Mouse (Mus musculus) megakaryocyte-erythroid progenitor cell, adult 5-6 weeks (primary cell): ENCODE measurements around the gene Gdpd5. TPM values are rescaled to one million over a fixed set of nuclear protein-coding genes. Genes with fewer than 3 reads are reported as not detected.

ENCODE experiments used
- ATAC-seq: replicated peaks from 2 replicates; pipeline ENCODE4 v1.8.0; 2016; ENCODE audit warnings: mild to moderate bottlenecking, inconsistent platforms; ENCODE audit not compliant: severe bottlenecking, poor library complexity, low FRiP score, low TSS enrichment
- total RNA-seq, 2 experiments: library from RNA; stranded (forward) in 1 of 2; stranded (reverse) in 1 of 2; fragments of 200-1000, 215-1000 nt in 1 of 2; fragments of >200 nt in 1 of 2; fragmentation: Nextera tagmentation in 1 of 2; gene quantifications; 2 replicates each; pipeline ENCODE4 v1.2.3; 2014 to 2017

The Gdpd5 gene
- total RNA-seq, 2 experiments from 2014 or later, result 0.14 TPM; not detected in 1

DNA sequence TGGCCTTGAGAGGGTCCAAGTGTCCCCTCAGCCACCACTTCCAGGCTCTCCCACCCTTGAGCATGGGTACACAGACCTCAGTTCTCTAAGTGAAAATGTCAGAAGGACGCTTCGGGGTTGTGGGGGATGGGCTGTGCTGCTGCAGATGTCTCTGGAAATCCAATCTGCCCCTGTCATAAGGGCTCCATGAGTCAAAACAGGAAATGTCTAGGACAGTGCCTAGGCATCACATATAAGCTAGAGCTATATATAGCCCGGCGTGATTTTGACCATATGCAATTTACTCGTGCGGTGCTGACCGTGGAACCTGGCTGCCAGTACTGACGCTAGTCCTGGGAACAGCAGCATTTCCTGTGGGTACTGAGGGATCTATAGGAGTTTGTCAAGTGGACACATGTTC lies 20.2 kb downstream of the Gdpd5 start:
- ATAC-seq, result no peak

DNA sequence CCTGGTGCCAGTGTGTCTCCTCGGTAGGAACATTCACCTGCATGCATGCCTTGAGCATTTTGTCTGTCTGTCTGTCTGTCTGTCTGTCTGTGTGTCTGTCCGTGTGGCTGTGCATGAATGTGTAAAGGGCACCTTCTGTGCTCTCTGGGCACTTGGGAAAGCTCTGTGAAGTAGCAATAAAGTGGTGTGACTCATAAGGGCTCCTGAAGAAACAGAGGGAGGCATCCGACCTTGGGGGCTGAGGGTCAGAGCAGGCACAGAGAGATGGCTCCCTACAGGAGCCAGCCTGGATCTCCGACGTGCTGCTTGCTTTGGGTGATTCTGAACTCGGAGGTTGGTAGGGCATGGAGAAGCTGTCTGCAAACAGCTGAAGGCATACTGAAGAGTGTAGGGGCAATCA lies 21.3 kb downstream of the Gdpd5 start:
- ATAC-seq, result no peak

DNA sequence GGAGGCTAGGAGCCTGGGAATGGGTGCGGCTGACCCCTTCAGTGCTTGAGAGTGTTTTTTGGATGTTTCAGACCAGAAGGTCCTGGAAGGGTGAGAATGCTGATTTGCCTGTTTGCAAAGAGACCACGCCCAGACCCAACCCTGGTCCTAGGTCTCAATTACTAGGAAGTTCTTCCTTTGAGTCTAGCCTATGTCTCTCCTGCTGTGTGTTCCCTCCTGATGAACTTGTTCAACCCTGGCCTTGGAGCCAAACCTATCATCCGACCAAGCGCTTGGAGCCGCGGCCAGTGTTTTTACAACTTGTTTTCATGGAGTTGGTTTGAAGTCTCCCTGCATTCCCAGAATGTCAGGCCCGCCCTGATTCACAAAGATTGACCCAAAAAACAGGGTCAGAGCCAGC lies 22.0 kb downstream of the Gdpd5 start:
- no peak for ATAC-seq

DNA sequence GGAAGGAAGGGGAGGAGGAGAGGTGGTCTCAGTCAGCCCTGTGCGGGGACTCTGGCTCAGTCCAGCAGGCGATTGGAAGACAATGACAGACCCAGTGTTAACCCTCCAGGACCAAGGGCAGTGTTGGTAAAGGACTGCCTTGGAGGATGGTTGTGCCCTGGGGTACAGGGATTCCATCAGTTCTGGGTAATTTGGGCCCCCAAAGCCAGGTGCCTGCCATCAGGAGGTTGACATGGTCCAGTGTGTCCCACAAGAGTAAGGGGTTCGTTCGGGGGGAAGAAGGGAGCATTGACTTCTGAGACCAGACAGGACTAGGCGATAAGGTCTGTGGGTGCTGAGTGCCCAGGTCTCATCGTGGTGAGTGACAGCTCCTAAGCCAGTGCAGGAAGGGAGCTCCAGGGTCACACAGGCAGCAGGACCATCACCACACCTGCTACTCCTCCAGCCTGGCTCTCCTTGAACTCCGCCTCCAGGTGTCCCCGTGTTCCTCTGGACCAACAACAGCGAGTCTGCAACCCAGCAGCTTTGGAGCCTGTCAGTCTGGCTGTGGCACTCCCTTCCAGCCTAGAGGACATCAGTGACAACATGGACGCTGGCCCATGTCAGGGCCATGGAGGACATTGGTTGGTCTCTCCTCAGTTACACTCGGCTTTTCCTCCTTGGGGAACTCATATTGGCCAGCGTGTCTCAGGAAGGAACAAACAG lies 23.0 kb downstream of the Gdpd5 start:
- ATAC-seq, result no peak

DNA sequence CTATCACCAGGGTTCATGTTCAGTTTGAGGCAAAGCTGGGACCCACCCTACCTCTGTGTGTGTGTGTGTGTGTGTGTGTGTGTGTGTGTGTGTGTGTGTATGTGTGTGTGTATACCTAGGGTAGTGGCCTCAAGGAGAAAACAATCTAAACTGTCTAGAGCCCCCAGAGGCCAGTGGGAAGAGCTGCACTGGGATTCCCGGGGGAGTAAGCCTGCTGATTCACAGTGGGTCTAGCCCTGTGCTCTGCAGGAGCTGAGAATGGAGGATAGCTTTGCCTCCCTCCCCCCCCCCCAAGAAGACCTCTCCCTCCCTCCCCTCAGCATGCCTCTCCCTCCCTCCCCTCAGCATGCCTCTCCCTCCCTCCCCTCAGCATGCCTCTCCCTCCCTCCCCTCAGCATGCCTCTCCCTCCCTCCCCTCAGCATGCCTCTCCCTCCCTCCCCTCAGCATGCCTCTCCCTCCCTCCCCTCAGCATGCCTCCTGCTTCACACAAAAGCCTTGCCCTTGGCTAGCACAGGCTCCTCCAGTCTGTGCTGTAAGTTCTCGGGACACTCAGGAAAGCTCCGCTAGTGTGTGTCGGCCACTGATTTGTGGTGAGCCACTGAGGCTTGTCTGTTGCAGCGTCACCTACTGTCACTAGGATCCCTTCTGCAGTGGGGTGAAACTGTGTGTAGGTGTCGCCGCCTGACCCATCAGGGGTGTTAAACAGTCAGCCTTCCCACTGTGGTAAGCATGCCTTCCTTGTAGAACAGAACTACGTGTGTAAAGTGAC lies 24.4 kb downstream of the Gdpd5 start:
- ATAC-seq, result no peak

DNA sequence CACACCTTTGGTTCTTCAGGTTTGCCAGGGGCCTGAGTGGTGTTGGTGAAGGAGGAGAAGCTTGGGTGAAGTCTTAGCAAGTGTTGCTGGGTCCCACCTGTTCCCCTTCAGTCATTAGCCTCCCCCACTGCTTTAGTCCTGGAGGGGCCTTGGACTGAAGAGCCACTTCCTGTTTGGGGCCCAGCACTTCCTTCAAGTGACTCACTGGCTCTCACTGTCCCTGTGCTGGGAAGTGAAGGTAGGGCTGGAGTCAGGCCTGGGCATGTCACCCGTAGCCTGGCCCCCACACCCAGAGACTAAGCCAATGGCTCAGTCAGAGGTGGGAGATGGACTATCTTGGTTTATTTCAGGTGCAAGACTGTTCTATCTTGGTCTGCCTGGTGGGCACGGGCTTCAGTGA lies 26.4 kb downstream of the Gdpd5 start:
- no peak for ATAC-seq

DNA sequence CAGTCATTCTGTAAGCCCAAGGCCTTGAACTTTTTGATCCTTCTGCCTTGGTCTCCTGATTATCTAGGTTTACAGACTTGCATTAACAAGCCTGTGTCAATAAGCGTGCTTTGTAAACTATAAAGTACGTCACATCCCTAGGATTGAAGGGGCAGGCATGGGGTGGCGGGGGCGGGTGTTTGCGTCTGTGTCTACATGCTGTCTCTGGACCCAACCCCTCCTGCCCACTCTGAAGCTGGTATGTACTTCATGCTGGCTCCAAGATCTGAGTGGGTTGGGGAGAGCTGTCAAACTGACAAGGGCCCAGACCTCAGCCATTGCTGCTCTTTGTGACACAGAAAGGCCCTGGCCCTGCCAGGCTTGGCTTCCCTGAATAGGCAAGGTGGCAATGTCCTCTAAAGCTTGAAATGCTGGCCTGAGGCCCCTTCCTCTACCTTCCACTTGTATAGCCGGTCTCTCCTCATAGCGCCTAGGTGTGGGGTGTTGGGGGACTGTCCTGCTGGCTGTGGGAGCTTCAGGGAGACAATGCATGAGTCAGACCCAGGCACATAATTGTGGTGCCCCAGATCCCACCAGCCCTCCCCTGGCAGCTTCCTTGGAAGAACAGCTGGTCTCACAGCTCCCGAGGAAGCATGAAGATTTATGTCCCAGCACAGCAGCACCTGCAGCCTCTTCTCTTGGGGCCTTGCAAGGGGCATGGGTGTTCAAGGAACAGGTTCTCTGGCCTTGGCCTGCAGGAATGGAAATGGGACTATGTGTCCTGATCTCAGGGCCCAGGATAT lies 28.4 kb downstream of the Gdpd5 start:
- no peak for ATAC-seq

DNA sequence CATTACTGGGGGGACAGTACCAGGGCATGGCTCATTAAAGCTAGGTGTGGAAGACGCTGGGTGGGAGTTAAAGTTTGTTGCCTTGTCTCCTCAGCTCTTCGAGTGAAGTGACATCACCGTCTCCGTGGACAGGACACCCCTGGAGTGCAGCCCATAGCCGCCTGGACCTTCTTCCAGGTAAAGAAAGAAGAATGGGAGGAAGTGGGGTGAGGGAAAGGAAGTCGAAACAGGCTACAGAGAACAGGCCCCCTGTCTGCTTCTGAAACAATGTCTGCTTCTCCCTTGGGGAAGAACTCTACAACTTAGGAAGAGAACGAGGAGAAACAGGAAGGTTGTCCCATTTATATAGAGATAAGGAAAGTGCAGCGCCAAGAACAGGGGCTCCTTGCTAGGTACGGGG lies 29.1 kb downstream of the Gdpd5 start:
- ATAC-seq, result no peak

DNA sequence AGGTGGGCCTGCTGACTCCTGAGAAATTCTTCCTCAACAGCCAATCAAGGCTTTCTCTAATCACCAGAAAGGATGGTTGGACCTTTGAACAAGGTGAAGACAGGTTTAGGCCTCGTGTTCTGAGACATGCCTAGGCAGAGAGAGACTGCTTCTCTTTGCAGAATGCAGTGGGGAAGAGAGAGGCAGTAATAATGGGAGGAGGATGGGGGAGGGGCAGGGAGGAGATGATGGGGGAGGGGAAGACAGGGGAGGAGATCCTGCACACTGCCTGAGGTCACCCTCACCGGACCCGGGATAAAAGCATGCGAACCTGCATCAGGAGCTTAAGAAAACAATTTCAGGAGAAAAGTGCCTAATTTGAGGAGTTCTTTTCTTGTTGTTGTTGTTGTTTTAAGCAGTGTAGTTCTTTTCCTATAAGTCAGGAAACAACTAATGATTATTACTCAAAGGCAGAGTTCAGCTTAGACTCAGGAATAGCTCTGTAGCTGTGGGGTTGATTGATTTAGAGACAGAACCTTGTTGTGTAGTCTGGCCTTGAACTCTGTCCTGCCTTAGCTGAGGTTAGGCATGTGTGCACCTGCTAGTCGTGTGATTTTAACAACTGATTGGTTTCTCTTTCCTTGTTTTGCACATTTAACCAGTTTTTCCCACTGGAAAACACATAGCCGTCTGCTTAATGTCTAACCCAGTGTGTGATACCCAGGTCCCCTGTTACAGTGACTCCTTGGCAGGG lies 30.0 kb downstream of the Gdpd5 start:
- ATAC-seq, result no peak

DNA sequence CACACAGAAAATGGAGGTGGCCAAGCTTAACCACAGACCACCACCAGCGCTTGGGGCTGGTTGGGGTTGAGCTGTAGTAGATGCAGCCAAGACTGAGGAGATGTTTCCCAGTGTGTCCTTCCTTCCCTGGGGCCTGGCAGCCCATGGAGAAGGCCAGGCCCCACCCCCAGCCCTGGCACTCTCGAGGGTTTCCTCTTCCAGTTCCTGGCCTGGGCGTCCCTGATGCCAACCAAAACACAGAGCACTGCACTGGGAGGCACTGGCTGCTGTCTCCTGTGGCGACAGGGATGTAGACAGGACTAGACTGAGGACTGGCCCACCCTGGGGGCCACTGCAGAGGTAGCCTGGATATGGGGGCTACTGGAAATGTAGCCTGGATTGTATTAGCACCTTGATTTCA lies 33.8 kb downstream of the Gdpd5 start:
- ATAC-seq, result peak; percentile 34; the same call in 1 of the 2 replicates

DNA sequence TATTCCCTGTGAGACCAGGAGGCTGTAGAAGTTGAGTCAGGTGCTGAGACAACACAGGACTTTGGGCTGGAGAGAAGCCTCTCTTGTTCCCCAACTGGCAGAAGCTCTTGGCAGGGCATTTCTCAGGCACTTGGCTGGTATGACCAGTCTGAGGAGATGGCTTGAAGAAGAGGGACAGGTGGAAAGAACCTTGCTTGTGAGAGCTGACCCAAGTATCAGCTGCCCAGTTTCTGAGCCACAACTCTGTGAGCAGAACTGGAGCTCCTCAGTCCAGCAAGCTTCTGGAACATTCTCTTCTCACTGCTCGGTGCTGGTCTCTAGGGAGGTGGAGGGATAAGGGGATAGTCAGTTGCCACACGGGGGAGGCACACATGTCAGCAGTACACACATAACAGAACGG lies 38.1 kb downstream of the Gdpd5 start:
- ATAC-seq, result no peak

DNA sequence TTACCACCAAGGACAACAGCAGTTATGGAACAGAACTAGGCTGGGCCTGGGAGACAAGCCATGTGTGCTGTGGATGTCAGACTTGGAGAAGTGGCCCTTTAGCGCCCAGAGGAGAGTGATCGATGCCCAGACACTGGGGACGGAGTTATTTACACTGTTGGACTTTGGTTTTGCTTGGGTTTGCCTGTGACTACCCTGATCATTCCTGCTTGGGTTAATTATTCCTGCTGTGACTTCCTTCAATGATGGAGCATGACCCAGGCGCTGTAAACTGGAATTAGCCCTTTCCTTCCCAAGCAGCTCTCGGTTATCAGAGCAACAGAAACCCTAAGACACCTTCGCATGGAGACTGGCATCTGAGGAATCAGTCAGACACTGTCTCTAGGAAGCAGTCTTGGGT lies 39.8 kb downstream of the Gdpd5 start:
- no peak for ATAC-seq

DNA sequence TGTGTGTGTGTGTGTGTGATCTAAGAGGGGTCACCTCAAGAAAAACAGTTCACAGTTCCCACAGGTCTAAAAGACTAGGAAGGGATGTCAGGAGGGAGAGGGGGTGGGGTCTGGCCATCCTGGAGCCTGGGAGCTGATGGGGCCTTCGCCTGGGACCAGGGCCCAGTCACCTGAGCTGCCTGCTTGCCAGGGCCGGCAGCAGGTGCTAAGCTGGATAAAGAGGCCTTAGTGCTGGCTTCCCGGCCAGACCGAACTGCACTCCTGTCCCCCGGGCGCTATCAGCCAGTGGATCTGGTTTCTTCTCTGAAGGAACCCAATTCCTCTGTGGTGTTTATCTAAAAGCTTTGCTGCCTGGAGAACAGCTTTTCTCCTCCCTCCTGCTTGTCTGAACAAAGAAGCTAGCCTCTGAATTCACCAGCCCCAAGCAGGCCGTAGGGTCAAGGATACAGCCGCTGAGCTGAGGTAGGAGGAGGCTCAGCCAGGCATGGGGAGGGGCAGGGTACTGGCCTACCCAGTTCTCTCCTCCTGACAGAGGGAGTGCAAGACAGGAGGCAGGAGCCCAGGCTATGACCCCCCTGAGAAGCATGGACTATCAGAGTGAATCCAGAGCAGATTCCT lies 43.4 kb downstream of the Gdpd5 start:
- no peak for ATAC-seq

DNA sequence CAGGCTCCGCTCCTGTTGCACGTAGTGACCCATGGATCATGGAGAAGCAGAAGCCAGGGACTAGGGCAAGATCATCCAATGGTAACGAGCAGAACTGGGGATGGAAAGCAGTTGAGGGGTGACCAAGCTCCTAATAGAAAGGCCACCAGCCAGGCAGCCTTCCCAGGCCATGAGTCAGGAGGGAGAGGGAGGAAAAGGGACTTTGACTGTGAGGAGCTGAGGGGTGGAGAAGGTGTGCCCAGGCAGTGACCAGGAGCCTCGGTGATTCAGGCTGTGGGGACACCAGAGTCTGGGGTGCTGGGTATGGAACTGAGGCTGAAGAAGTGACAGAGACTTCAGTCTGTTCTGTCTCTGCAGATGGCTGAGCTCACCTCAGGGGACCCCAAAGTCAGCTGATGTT lies 44.5 kb downstream of the Gdpd5 start:
- no peak for ATAC-seq

DNA sequence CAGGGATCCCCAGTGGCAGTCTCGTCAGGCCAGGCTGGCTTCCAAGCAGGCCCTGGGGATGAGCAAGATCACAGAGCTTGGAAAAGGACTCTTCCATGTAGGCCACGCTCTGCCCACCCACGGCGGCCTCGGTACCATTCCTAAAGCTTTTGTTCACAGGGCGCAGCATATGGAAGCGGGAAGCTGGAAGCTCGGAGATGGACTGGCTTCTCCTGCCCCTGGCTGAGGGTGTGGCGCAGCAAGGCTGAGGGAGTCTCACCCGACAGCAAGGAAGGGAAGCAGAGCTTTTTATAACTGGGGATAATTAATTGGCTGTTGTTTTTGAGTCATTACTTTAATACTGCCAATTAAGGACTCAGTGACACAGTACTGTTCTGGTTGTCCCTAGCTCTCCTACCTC lies 45.8 kb downstream of the Gdpd5 start:
- ATAC-seq, result no peak

DNA sequence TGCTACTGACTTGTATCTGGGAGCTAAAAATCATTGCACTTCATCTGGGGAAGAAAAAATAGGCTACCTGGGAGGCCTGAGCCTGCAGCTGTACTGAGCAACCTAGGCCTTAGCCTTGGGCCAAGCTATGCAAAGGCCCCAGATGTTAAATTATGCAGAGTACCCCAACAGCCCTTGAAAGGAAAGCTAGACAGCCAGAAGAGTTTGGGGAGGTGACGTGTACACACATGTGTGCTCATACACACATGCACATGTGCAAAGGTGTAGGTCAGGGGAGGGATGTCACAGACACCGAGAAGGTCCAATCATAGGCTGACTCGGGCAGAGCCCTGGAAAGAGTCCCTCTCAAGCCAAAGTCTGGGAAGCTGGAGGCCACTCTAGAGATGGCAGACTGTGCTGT lies 46.8 kb downstream of the Gdpd5 start:
- ATAC-seq, result no peak

DNA sequence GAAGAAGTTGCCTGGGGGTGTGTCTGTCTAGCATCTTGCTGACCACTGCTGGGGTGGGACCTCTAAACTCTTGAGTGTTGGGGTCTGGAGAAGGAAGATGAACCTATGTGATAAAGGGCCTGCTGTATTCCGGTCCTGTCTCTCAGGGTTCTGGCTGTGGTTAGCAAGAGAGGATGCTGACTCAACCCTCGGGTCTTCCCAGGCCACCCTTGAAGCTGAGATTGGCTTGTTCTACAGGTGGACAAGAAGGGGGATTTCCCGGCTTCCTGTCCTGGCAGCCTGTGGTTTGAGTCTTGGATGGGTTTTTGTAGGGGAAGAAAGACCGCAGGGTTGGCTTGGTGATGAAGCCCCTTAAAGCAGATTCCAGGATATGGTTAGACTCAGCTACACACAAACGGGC lies 47.6 kb downstream of the Gdpd5 start:
- ATAC-seq, result no peak

DNA sequence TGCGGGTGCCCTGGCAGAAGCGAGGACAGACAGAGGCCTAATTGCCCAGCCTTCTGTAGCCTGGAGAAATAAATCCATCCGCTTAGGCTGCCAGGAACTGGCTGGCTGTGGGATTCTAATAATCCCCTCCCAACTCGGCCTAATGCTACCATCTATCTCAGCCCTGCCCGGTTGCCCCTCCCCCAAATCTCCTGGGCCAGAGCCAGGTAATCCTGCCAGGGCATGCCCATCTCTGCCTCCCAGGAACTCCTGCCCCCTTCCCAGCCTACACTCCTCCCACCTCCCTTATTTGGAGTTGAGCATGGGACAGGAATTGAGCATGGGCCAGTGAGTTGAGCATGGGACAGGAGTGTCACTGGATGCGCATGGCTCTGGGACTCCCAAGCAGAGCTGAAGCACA lies 48.6 kb downstream of the Gdpd5 start:
- ATAC-seq, result no peak

DNA sequence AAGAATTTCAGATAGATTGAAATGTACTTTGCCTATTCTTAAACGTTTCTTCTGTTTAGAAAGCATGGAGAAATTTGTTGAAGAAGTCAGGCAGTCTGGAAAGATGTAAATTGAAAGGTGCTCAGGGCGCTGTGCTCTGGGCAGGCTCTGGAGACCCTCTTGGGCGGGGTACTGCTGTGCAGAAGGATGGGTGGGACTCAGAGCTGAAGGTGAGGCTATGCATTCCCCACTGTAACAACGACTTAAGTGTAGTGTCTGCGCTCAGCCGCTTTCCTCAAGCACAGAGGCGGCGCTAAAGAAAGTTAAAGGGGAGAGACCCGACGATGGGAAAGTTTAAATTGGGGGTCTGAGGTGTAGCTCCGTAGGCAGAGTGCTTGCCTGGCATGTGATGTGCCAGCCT lies 49.0 kb downstream of the Gdpd5 start:
- ATAC-seq, result no peak
